Mouse (Mus musculus) C2C12 (cell line): ENCODE results near the gene Dab2ip. TPM values are rescaled to one million over a fixed set of nuclear protein-coding genes. Genes with fewer than 3 reads are reported as not detected.

Source experiments
- H3K27me3 ChIP-seq: one replicate; pipeline ENCODE4 v1.6.1; 2011; ENCODE audit not compliant: control insufficient read depth, insufficient read depth, insufficient read length
- H3K36me3 ChIP-seq: one replicate; pipeline ENCODE4 v1.6.1; 2011; ENCODE audit not compliant: control insufficient read depth, insufficient read depth
- H3K4me3 ChIP-seq: one replicate; pipeline ENCODE4 v1.5.1; 2011; ENCODE audit warnings: mild to moderate bottlenecking, control low read depth; ENCODE audit not compliant: poor library complexity, insufficient read depth, severe bottlenecking
- H3K79me2 ChIP-seq: one replicate; pipeline ENCODE4 v1.6.1; 2011; ENCODE audit not compliant: control insufficient read depth, insufficient read depth
- H3K79me3 ChIP-seq: one replicate; pipeline ENCODE4 v1.6.1; 2011; ENCODE audit warnings: low read depth, control low read depth
- H3ac ChIP-seq: one replicate; pipeline ENCODE3; 2011; ENCODE audit warnings: low read depth; ENCODE audit not compliant: control insufficient read depth, insufficient read length
- CEBPB ChIP-seq: IDR thresholded peaks from one replicate; pipeline ENCODE4 v1.6.1; 2011; ENCODE audit warnings: low read depth, mild to moderate bottlenecking, control low read depth, moderate library complexity
- CTCF ChIP-seq: IDR thresholded peaks from one replicate; pipeline ENCODE4 v1.5.1; 2011; ENCODE audit not compliant: control insufficient read depth, insufficient read depth, insufficient read length
- FOSL1 ChIP-seq: IDR thresholded peaks from one replicate; pipeline ENCODE4 v1.8.0; 2011; ENCODE audit warnings: mild to moderate bottlenecking, low read length; ENCODE audit not compliant: poor library complexity, insufficient read depth, severe bottlenecking
- MAX ChIP-seq: IDR thresholded peaks from one replicate; pipeline ENCODE4 v1.6.1; 2011; ENCODE audit warnings: mild to moderate bottlenecking, control low read depth
- MYOD1 ChIP-seq: IDR thresholded peaks from one replicate; pipeline ENCODE4 v1.6.1; 2011; ENCODE audit warnings: low read depth; ENCODE audit not compliant: control insufficient read depth, insufficient read length
- MYOG ChIP-seq: IDR thresholded peaks from one replicate; pipeline ENCODE4 v1.6.1; 2011; ENCODE audit not compliant: control insufficient read depth, insufficient read length; ENCODE audit errors: extremely low read depth
- USF1 ChIP-seq: IDR thresholded peaks from one replicate; pipeline ENCODE4 v1.6.1; 2011; ENCODE audit warnings: low read depth, mild to moderate bottlenecking, control low read depth, moderate library complexity
- polyA plus RNA-seq: library from polyadenylated mRNA; unstranded; fragments of >200 nt; fragmentation: generic; extraction: Trizol; gene quantifications from one replicate; pipeline ENCODE4 v1.2.1, GENCODE M21; 2012; ENCODE audit warnings: missing spikeins

The Dab2ip gene
- polyA plus RNA-seq, 1 experiment: 27.9 TPM

GRCm38 (mm10) chr2:35649708-35650107 is 91.6 kb downstream of the Dab2ip start:
- Histone ChIP-seq H3K4me3 (no peak overlapping the region), H3K79me3 (no peaks in the 10 kb centered on the region), H3K27me3 (no peaks in the 10 kb centered on the region), H3K36me3 (no peaks in the 10 kb centered on the region), H3K79me2 (no peaks in the 10 kb centered on the region), H3ac (no peak overlapping the region)
- TF ChIP-seq MYOG: no peak
- TF ChIP-seq CTCF: peak; percentile 82

GRCm38 (mm10) chr2:35651297-35651731 is 93.2 kb downstream of the Dab2ip start:
- Histone ChIP-seq H3K36me3 (no peaks in the 10 kb centered on the region), H3K79me2 (no peaks in the 10 kb centered on the region), H3K79me3 (no peaks in the 10 kb centered on the region), H3ac (no peak overlapping the region), H3K4me3 (no peak overlapping the region), H3K27me3 (no peaks in the 10 kb centered on the region)
- TF ChIP-seq CTCF (peak; percentile 42), USF1 (peak; percentile 79), MYOG (no peak)

GRCm38 (mm10) chr2:35652984-35653383 is 94.9 kb downstream of the Dab2ip start:
- H3K79me2 ChIP-seq: no peaks in the 10 kb centered on the region
- H3ac ChIP-seq: no peak overlapping the region
- no peaks in the 10 kb centered on the region for H3K36me3 ChIP-seq
- no peaks in the 10 kb centered on the region for H3K79me3 ChIP-seq
- H3K4me3 ChIP-seq: no peak overlapping the region
- no peak for TF ChIP-seq MYOG
- TF ChIP-seq MYOD1: no peak
- TF ChIP-seq CEBPB: no peak
- TF ChIP-seq USF1: no peak
- TF ChIP-seq MAX: no peak
- TF ChIP-seq CTCF: no peak
- no peak for TF ChIP-seq FOSL1
- no peaks in the 10 kb centered on the region for H3K27me3 ChIP-seq

- H3K4me3 ChIP-seq: no peak overlapping the region
- H3K27me3 ChIP-seq: no peaks in the 10 kb centered on the region
- H3K79me3 ChIP-seq: no peaks in the 10 kb centered on the region
- TF ChIP-seq CEBPB: no peak
- no peak for TF ChIP-seq CTCF
- TF ChIP-seq FOSL1: no peak
- no peak for TF ChIP-seq MAX
- no peak for TF ChIP-seq MYOG
- no peaks in the 10 kb centered on the region for H3K36me3 ChIP-seq
- H3K79me2 ChIP-seq: no peaks in the 10 kb centered on the region
- H3ac ChIP-seq: no peak overlapping the region
Observed at GRCm38 (mm10) chr2:35654795-35655194, 96.7 kb downstream of the Dab2ip start.

- Histone ChIP-seq H3K79me2 (no peaks in the 10 kb centered on the region), H3K27me3 (no peaks in the 10 kb centered on the region), H3K36me3 (no peaks in the 10 kb centered on the region), H3K4me3 (no peak overlapping the region), H3K79me3 (no peaks in the 10 kb centered on the region), H3ac (no peak overlapping the region)
- TF ChIP-seq MAX: no peak
- no peak for TF ChIP-seq USF1
- TF ChIP-seq MYOD1: no peak
- TF ChIP-seq CEBPB: no peak
Observed at GRCm38 (mm10) chr2:35655996-35656395, 97.9 kb downstream of the Dab2ip start.

- Histone ChIP-seq H3K4me3 (no peak overlapping the region), H3K36me3 (no peaks in the 10 kb centered on the region), H3K79me3 (peaks cover 11% of the 10 kb centered on the region), H3ac (no peak overlapping the region), H3K27me3 (no peaks in the 10 kb centered on the region), H3K79me2 (peaks cover 18% of the 10 kb centered on the region)
- TF ChIP-seq CEBPB (no peak), FOSL1 (no peak), MYOG (no peak), MAX (no peak), MYOD1 (no peak), USF1 (no peak), CTCF (no peak)
Observed at GRCm38 (mm10) chr2:35658311-35658710, 100.2 kb downstream of the Dab2ip start.
